Mouse (Mus musculus): Measurements from ENCODE around the gene Gm49486.

DNA sequence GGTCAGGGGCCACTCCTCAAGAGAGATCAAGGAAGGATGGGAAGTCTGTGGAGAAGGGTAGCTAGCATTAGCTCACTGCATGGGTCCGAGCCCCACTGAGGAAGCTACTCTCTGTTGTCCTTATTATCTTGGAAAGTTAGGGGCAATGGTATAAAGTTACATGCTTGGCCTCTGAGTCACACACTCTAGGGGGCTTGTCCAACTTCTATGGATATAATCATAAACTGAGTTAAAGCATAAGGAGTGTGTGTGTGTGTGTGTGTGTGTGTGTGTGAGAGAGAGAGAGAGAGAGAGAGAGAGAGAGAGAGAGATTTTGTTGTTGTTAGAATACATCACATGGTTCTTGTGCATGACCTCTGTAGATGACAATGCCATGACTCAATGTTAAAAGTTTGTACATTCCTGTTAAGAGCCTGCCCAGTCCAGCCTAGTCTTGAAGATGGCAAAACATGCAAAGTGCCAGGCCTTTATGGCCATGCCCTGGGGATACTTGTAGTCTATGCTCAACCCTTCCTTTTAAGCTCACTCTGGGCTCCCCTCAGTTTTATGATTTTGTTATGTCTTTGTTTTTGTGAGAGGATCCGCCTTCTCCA is 70.5 kb downstream of the Gm49486 start:
- TF ChIP-seq CTCF (conservative IDR thresholded peaks at IDR 0.05; ENCODE audit: insufficient read depth, insufficient read length, low read depth, low read length) (no peak), POLR2A (IDR thresholded peaks at IDR 0.05; ENCODE audit: low read depth, low read length) (no peak)

All from kidney, adult 2 months (tissue).